Comparison of ENCODE assay signal across 29 mouse cellular contexts in the genomic region with DNA sequence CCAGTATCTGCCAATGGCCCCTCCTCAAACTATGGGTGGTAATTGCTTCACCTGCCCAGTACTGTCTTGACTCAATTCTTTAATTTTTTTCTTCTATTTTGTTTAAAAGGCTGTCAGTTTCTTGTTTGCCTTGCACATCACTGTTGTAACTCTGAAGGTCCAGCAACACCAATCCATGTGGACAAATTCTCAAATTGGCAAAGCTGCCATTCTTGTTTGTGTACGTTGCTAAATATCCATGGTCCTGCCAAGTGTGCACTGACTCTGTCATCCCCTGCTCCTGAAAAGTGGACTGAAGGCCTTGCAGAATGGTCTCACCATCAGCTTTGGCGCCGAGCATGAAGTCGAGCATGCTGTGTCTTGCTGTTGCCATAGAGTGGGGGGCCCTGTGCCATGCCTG.
"Had no signal": no experiment of that assay in that cellular context is flagged by ENCODE, and none has a peak within 500 bp of the region (broad histone marks: within the 10 kb centered on the region; RNA-seq: fewer than 3 reads in every experiment).

No protein-coding gene starts in this region.

- H3K4me1 ChIP-seq: embryonic facial prominence, embryonic 10.5 days; embryonic facial prominence, embryonic 12.5 days; embryonic facial prominence, embryonic 15.5 days; forebrain, embryonic 10.5 days; forebrain, embryonic 12.5 days; forebrain, embryonic 13.5 days; forebrain, embryonic 15.5 days had no signal

- H3K27me3 ChIP-seq: embryonic facial prominence, embryonic 12.5 days; embryonic facial prominence, embryonic 13.5 days; embryonic facial prominence, embryonic 15.5 days; forebrain, embryonic 12.5 days; forebrain, embryonic 13.5 days; forebrain, embryonic 15.5 days had no signal

- ATAC-seq: forebrain, embryonic 13.5 days; forebrain, embryonic 14.5 days; forebrain, embryonic 15.5 days; forebrain, embryonic 16.5 days; forebrain, postnatal 0 days had no signal

- H3K36me3 ChIP-seq: embryonic facial prominence, embryonic 10.5 days; embryonic facial prominence, embryonic 12.5 days; embryonic facial prominence, embryonic 13.5 days; embryonic facial prominence, embryonic 15.5 days; forebrain, embryonic 10.5 days; forebrain, embryonic 12.5 days; forebrain, embryonic 15.5 days had no signal

- H3K4me2 ChIP-seq: embryonic facial prominence, embryonic 12.5 days; embryonic facial prominence, embryonic 13.5 days; embryonic facial prominence, embryonic 15.5 days; forebrain, embryonic 12.5 days; forebrain, embryonic 13.5 days; forebrain, embryonic 15.5 days had no signal

- H3K9me3 ChIP-seq: embryonic facial prominence, embryonic 10.5 days; embryonic facial prominence, embryonic 12.5 days; embryonic facial prominence, embryonic 13.5 days; embryonic facial prominence, embryonic 15.5 days; forebrain, embryonic 10.5 days; forebrain, embryonic 12.5 days; forebrain, embryonic 13.5 days; forebrain, embryonic 15.5 days had no signal

- H3K4me3 ChIP-seq: embryonic facial prominence, embryonic 10.5 days; embryonic facial prominence, embryonic 12.5 days; embryonic facial prominence, embryonic 13.5 days; embryonic facial prominence, embryonic 15.5 days; erythroblast, embryonic 14.5 days; forebrain, embryonic 10.5 days; forebrain, embryonic 12.5 days; forebrain, embryonic 13.5 days; forebrain, embryonic 15.5 days; gastrocnemius, adult 2 months; heart, adult 2 months had no signal

- DNase-seq: cerebellum, adult 2 months; cerebellum, adult 8-10 months; cerebellum, adult 9-10 months; cerebellum, adult 9-11 months; cerebellum, postnatal 10 days; cerebellum, postnatal 14 days; cerebellum, postnatal 25 days; cerebellum, postnatal 36 days; embryo, embryonic 11 days; forebrain, postnatal 0 days; gastrocnemius, adult 2 months; gastrocnemius, postnatal 10 days; gastrocnemius, postnatal 14 days; gastrocnemius, postnatal 25 days; gastrocnemius, postnatal 36 days; heart, adult 11 months; heart, adult 18-20 months; heart, adult 2 months had no signal

- H3K9ac ChIP-seq: embryonic facial prominence, embryonic 12.5 days; embryonic facial prominence, embryonic 13.5 days; embryonic facial prominence, embryonic 15.5 days; forebrain, embryonic 12.5 days; forebrain, embryonic 13.5 days; forebrain, embryonic 15.5 days; forebrain, postnatal 0 days had no signal

- H3K27ac ChIP-seq: embryonic facial prominence, embryonic 10.5 days; embryonic facial prominence, embryonic 12.5 days; embryonic facial prominence, embryonic 13.5 days; embryonic facial prominence, embryonic 15.5 days; forebrain, embryonic 10.5 days; forebrain, embryonic 12.5 days; forebrain, embryonic 13.5 days; forebrain, embryonic 15.5 days; gastrocnemius, adult 2 months; heart, adult 2 months had no signal
